Mouse (Mus musculus): ENCODE measurements around the gene Cfap43.
A peak's percentile ranks its signal among the peaks of the same experiment; 100 is the strongest.

Cfap43 gene

GRCm38 (mm10) chr19:47919126-47919965 lies at the start of gene Cfap43, which contains the start of gene Itprip:
Gene Cfap43 (minus strand): TSS chr19:47919287.
Gene Itprip (minus strand): TSS chr19:47919299.
- peak; percentile 85 for DNase-seq

- no peak for DNase-seq
Measured at GRCm38 (mm10) chr19:47958181-47958580, 39.1 kb upstream of the Cfap43 start.

GRCm38 (mm10) chr19:47953169-47953568 lies 34.1 kb upstream of the Cfap43 start:
- DNase-seq: no peak

- DNase-seq: no peak
Measured at GRCm38 (mm10) chr19:47950946-47951345, 31.9 kb upstream of the Cfap43 start.

- no peak for DNase-seq
Measured at GRCm38 (mm10) chr19:47946821-47947465, 27.9 kb upstream of the Cfap43 start.

- no peak for DNase-seq
Measured at GRCm38 (mm10) chr19:47939361-47939760, 20.3 kb upstream of the Cfap43 start.

GRCm38 (mm10) chr19:47937443-47938406 lies 18.6 kb upstream of the Cfap43 start, which contains the start of gene Cfap58:
Gene Cfap58 (plus strand): TSS chr19:47937675.
- peak; percentile 87 for DNase-seq

- no peak for DNase-seq
Measured at GRCm38 (mm10) chr19:47936938-47937337, 17.9 kb upstream of the Cfap43 start.

- DNase-seq: no peak
Measured at GRCm38 (mm10) chr19:47936490-47936889, 17.4 kb upstream of the Cfap43 start.

GRCm38 (mm10) chr19:47935530-47935929 lies 16.4 kb upstream of the Cfap43 start:
- DNase-seq: no peak

GRCm38 (mm10) chr19:47934636-47935238 lies 15.7 kb upstream of the Cfap43 start:
- DNase-seq: no peak

GRCm38 (mm10) chr19:47934146-47934545 lies 15.1 kb upstream of the Cfap43 start:
- DNase-seq: no peak

- peak; percentile 60 for DNase-seq
Measured at GRCm38 (mm10) chr19:47931982-47932638, 13.0 kb upstream of the Cfap43 start.

GRCm38 (mm10) chr19:47929043-47929442 lies 10.0 kb upstream of the Cfap43 start:
- DNase-seq: no peak

- no peak for DNase-seq
Measured at GRCm38 (mm10) chr19:47927032-47927431, 7.9 kb upstream of the Cfap43 start.

- no peak for DNase-seq
Measured at GRCm38 (mm10) chr19:47925819-47926218, 6.7 kb upstream of the Cfap43 start.

- DNase-seq: no peak
Measured at GRCm38 (mm10) chr19:47919966-47920375, 884 bp upstream of the Cfap43 start.

- peak; percentile 58 for DNase-seq
Measured at GRCm38 (mm10) chr19:47918455-47919101, 509 bp downstream of the Cfap43 start.

- DNase-seq: no peak
Measured at GRCm38 (mm10) chr19:47918016-47918415, 1.1 kb downstream of the Cfap43 start.

- no peak for DNase-seq
Measured at GRCm38 (mm10) chr19:47917396-47917795, 1.7 kb downstream of the Cfap43 start.

- no peak for DNase-seq
Measured at GRCm38 (mm10) chr19:47915251-47915650, 3.8 kb downstream of the Cfap43 start.

Data from thymus, postnatal 14 days (tissue).